Mouse (Mus musculus): Measurements from ENCODE around the gene Gnb1l. TPM values are rescaled to one million over a fixed set of nuclear protein-coding genes. Genes with fewer than 3 reads are reported as not detected.

Gnb1l gene
- total RNA-seq, 2 experiments from 2014 or later, result 6.3 to 6.9 TPM

DNA sequence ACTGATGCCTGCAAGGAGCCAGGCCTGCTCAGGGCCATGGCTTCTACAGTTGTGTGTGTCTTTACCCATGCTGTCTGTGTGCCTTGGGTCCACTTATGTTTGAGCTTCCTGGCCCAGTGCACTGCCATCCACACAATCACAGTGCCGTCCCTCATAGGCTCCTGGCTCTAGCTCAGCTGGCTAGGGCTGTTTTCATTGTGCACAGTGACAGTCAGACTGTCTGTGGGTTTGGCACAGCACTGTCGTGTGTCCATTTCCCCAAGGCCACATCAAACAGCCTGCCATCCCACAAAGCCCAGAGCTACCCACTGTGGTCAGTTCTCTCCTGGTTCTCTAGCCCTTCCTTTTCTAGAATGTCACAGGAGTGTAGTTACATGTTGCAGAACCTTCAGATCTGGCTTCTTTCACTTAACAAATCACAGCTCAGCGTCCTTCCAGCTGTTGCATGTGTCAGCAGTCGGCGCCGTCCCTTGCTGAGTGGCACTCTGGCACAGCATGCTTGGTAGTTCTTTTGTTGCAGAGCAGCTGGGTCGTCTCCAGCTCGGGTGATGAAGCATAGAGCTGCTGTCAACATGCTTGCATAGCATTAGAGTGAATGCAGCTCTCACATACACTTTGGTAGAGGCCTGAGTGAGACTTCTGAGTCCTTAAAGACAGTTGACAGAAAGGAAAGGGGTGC lies 44.8 kb downstream of the Gnb1l start:
- peak in 1 of 2 experiments; percentile 18 for DNase-seq (ENCODE audit: low spot score in 2 of 2)

- no peak for DNase-seq (ENCODE audit: low spot score in 2 of 2)
These were observed 49.4 kb downstream of the Gnb1l start for GRCm38 (mm10) chr16:18547891-18548290.

DNA sequence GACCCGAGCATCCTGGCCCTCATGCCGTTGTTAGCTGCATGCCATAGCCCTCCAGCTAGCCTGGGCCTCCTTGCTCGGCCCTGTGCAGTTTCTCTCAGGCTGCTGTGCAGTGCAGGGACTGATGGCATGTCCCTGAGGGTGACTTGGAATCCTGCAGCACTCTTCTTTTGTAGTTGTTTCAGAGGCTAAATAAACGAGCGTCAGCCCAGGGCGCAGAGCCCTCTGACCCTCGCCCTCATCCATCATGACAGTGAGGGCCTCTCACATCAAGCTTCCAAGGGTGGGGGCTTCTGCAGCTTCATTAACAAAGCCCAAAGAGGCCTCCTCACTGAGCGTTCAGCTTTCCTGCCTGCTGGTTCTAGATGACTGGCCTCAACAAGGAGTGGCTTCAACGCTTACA lies 53.1 kb downstream of the Gnb1l start:
- DNase-seq (ENCODE audit: low spot score in 2 of 2), result no peak

- DNase-seq (ENCODE audit: low spot score in 2 of 2), result no peak
These were observed 53.7 kb downstream of the Gnb1l start for GRCm38 (mm10) chr16:18552106-18552710.

DNA sequence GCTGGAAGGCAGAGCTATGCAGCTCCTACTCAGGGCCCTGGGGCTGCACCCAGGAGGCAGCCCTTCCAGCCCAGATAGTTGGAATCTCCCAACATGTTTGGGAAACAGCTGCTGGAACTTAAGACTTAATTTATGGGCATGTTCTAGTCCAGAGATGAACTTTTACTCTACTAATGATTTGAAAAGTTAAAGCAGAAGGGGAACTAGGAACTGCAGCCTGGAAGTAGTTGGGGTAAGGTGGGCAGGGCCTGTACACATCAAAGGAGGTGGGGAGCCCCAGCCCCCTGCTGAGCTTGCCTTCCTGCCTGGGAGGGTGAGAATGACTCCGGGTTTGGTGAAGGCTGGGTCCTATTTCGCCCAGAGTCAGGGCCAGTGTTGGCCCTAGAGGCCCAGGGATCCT lies 56.2 kb downstream of the Gnb1l start:
- no peak for DNase-seq (ENCODE audit: low spot score in 2 of 2)

- no peak for DNase-seq (ENCODE audit: low spot score in 2 of 2)
These were observed 56.9 kb downstream of the Gnb1l start for GRCm38 (mm10) chr16:18555235-18555935.

DNA sequence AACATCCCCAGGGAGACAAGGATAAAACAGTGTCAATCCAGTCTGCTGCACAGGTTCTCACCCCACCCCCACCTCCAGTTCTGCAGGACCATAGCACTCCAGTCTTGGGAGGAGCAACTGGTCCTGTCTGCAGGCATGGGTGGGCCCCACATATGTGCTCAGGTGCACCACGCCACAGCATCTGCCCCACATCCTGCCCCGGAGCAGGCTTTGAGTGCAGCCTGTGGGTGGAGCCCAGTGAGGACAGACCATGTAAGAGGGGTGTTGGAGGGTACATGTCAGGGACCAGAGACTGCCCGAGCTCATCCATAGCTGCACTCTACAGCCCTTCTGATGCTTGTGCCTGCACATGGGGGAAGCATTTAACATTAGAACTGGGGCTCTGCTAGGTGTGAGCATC lies 57.9 kb downstream of the Gnb1l start:
- DNase-seq (ENCODE audit: low spot score in 2 of 2), result no peak

GRCm38 (mm10) chr16:18564472-18564871 lies 66.0 kb downstream of the Gnb1l start:
- no peak for DNase-seq (ENCODE audit: low spot score in 2 of 2)

DNA sequence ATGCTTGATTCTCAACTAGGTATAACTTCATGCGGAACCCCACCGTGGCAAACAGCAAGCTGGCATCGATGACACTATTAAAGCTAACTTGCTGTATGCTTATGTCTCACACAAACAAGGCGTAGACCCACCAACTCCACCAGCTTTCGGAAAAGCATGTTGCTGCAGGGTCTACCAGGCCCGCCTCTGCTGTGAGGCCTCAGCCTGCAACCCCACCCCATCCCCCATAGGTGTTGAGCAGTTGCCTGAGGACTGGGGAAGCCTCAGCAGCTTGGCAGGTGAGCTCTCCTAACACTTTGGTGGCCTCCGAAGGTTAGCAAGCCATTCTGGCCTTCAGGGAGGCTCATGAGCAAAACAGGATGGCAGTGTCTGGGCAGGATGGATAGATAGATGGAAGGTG lies 70.1 kb downstream of the Gnb1l start:
- no peak for DNase-seq (ENCODE audit: low spot score in 2 of 2)

- no peak for DNase-seq (ENCODE audit: low spot score in 2 of 2)
These were observed 75.7 kb downstream of the Gnb1l start for GRCm38 (mm10) chr16:18574196-18574595.

DNA sequence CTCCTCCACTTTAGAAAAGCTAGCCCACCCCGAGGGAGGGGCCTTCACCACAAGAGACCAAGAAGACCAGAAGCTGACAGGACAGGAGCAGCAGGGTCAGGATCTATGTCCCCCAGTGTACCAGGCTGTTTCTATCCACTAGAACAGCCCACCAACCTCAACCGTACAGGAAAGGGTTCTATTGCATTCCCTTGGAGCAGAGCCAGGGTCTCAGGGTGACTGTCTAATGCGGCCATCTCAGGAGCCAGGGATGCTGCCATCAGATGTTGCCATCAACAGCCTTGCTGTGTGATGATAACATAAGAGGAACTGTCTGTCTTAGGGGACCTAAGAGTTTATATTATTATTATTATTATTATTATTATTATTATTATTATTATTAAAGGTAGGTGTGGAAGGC lies 78.6 kb downstream of the Gnb1l start:
- DNase-seq (ENCODE audit: low spot score in 2 of 2), result no peak

DNA sequence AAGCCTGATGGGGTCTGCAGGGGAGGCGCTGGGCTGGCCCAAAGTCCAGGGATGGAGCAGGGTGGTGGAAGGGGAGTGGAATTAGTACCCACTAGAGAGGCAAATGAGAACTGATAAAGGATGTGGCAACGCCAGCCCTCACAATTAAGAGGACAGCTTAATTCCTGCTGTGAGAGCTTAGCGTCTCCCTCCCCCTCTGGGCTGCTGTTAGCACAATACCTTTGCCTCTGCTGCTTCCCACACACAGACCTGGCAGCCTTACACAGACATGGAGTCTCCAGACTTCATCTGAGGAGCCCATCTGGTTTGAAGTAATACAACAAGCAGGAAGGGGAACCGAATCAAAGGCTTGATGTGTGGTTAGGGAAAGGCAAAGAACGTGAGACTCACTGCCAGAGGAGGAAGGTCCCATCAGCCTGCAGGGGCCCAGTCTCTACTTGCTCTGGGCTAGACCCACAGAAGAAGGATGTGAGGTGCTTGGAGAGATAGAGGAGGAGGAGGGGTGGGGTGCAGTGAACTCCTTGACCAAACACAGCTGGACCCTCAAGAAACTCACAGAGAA lies 79.2 kb downstream of the Gnb1l start:
- no peak for DNase-seq (ENCODE audit: low spot score in 2 of 2)

GRCm38 (mm10) chr16:18580389-18580788 lies 81.9 kb downstream of the Gnb1l start:
- DNase-seq (ENCODE audit: low spot score in 2 of 2), result no peak

DNA sequence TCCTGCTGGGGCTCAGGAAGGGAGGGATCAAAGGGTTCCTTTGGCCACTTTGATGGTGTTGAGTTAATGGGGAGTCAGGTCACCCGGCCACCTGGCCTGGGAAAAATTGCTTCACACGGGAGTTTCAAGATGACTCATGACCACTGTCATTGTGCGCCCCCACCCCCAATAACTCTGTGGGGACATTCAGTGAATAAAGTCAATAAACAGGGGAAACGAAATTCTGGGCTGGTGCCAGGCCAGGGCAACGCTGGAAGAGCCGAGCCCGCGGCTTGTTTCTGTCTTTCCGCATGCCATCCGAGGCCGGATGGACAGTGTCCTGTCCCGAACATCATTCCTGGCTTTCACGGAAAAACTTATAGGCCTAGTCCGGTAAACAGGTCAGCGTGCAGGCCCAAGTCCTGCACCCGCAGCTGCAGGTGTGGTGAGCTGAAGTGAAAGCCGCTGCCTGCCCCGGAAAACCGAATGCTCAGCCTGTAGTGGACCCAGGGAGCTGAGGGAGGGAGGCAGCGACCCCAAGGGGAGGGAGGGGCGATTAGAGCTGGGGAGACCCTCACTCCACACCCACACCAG lies 82.6 kb downstream of the Gnb1l start:
- no peak for DNase-seq (ENCODE audit: low spot score in 2 of 2)

GRCm38 (mm10) chr16:18581623-18582205 lies 83.2 kb downstream of the Gnb1l start:
- DNase-seq (ENCODE audit: low spot score in 2 of 2), result peak in 1 of 2 experiments; percentile 9

DNA sequence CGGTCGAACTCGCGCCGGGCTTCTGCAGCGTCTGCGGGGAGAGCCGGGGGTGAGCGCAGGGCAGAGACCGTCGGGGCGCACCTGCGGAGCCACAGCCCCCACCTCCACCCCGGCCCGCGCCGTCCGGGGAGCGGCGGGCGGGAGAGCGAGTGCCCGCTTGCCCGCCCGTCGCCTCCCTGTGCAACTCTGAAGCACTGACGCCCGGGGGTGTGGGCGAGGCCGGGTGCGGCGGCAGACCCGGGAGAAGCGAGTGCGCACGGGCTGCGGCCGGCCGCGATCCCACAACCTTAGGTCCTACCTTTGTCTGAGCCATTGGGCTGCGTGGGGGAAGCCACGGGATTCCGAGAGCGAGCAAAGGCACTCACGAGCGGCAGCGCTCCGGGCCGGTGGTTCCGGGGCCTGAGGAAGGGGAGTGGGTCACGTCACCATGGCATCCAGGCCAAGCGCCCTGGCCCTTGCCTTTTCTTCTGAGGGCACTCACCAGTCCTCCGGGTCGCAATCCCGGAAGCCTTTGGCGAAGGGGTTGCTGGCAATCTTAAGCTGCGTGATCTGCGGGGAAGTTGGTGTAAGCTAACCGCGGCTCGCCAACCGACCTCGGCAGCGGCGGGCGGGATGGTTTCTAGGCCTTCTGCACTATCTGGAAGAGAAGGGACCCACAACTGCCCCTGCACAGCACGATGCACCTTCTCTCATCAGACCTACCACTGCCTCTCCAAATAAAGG lies 84.1 kb downstream of the Gnb1l start:
- DNase-seq (ENCODE audit: low spot score in 2 of 2), result no peak

- DNase-seq (ENCODE audit: low spot score in 2 of 2), result no peak
These were observed 84.7 kb downstream of the Gnb1l start for GRCm38 (mm10) chr16:18583169-18583568.

GRCm38 (mm10) chr16:18583673-18584357 lies 85.3 kb downstream of the Gnb1l start:
- no peak for DNase-seq (ENCODE audit: low spot score in 2 of 2)

DNA sequence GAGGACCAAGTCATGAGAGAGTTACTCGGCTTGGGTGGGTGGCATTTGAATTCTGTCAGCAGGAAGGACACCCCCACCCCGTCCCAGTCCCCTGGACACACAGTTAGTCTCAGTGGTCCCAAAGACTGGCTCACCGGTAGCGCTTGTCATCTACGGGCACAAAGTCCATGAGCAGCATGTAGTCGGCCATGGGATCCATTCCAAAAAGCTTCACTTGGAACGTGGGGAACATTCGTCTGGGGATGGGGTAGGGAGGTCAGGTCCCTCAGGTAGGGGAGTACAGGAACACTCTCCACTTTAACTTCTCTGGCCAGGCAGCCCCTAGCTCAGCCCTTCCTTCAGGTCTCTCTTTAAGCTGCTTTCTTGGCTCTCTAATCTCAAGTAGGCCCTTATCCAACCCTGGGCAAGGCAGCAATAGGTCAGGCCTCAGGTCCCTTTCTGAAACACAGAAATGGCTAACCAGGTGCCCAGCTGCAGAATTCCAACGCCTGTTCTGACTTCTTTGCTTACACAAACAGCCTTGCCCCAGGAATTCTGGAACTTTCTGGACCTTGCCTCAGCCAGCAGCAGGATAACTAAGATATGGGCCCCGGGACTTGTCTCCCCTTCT lies 86.5 kb downstream of the Gnb1l start:
- DNase-seq (ENCODE audit: low spot score in 2 of 2), result no peak

- no peak for DNase-seq (ENCODE audit: low spot score in 2 of 2)
These were observed 87.2 kb downstream of the Gnb1l start for GRCm38 (mm10) chr16:18585676-18586075.
